Mouse (Mus musculus): Measurements from ENCODE around the gene Cox19. TPM values are rescaled to one million over a fixed set of nuclear protein-coding genes. Genes with fewer than 3 reads are reported as not detected.
A peak's percentile ranks its signal among the peaks of the same experiment; 100 is the strongest.
"Not testable (repeated sequence)": the region's sequence is repeated elsewhere in the genome, so short reads cannot be mapped to it uniquely, and the experiment has no call there.

Cox19 gene
- 10 to 100 TPM; 49.9 to 52.2 TPM for polyA plus RNA-seq (2017; shearing (Covaris generic))

DNA sequence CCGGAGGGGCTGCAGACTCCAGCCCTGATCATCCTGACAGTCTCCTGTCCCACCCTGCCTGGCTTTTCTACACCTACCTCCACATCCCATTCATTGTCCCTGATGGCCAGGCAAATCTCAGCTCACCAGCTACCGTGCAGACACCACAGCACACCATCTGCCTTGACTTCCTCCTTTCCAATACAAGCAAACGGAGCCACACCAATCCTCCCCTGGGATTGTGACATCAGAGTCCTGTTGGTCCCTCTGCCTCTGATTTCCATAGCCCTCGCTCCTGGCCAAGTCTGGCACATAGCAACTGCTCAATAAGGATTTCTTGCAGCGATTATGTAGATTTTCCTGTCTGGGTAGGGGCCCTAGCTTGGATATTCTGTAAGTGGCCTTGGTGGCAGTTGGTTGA, at the start of gene Cox19:
Gene Cox19, minus strand, starts transcription at position 285 of the 400 bp plus-strand sequence.
- ATAC-seq: no peak

DNA sequence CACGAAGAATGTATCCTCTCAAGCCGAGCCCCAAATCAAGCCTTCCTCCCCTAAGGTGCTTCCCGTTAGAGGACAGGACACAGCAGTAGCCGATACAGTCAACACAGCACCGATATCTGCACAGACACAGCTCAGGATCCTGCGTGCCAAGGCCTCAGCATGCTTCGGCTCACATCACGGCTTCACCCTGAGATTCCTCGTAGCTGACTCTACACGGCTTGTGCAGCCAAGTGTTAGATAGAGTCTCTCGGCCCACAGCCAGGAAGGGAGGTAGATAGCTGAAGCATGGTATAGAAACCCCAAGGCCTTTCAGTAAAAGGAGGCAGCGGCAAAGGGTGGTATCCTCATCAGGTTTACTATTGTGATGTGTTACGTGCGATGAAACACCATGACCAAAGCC, 48.8 kb upstream of the Cox19 start:
- ATAC-seq: no peak

DNA sequence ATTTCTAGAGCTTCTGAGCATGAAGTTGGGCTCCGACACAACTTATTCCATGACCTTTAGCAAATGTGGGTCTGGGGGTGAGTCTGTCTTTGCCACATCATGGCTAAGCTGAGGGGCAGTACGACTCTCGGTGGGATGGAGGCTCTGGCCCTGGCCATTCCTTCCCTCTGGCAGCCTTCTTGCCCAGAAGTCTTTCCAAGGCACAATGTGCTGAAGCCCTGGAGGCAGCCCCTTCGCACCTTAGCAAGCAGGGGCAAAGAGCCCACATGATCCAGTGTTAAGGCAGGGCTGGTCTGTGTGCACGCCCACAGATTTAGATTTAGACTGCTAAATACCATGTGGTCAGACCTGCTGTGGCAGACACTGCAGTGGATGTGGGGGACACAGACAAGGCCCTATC, 47.6 kb upstream of the Cox19 start:
- ATAC-seq: no peak

DNA sequence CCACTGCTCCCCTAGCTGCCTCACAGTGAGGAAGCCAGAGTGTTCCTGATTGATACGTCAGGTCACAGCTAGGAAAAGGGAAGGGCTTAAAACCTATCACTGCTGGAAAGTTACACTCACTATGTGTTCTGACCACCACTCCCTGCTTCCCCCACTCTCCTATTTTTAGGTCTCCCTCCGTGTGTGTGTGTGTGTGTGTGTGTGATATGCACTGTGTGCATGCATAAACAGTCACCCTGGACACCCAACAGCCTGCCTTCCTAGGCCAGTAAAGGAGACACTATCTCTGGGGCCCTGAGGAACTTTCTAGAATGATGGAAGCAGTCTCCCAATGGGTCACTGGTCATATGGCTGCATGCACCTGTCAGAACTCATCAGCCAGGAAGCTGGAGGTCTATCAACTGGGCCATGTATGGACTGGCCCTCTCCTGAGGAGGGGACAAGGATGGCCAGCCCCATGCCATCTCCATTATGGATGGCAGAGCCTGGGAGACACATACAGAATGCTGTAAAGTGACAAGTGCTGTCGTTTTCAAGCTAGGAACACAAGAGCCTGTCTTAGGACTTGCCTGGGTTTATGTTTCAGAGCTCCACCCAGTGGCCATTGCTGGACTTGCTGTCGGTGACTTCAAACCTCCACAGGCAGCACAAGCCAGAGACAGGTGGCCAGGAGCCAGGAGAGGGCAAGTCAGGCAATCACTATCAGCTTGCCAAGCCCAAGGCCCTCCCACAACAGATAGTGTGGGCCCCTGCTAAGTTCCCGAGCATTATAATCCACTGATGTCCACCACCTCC, 46.9 kb upstream of the Cox19 start:
- ATAC-seq: peak; percentile 90

DNA sequence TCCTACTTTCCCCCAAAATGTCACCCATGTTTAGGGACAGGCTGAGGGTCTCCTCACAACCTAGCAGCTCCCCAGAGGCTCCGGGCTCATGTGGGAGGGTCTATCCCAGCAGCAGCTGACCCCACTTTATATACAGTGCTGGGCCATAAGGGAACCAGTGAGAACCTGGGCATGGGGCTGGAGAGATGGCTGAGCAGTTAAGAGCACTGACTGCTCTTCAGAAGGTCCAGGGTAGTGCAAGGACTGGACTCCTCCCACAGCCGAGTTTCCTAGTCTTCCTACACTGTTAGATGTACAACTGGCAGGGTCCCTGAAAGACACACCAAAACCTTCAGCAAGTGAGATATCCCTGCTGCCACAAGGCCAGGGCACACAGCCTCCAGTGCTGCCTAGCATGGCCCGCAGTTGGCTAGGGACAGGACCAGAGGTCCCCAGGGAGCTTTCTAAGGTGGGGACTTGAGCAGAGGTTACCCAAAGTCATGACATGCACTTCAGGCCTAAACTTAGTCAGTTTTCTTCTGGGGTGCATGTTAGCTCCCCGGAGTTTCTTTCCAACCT, 46.2 kb upstream of the Cox19 start:
- ATAC-seq: no peak

DNA sequence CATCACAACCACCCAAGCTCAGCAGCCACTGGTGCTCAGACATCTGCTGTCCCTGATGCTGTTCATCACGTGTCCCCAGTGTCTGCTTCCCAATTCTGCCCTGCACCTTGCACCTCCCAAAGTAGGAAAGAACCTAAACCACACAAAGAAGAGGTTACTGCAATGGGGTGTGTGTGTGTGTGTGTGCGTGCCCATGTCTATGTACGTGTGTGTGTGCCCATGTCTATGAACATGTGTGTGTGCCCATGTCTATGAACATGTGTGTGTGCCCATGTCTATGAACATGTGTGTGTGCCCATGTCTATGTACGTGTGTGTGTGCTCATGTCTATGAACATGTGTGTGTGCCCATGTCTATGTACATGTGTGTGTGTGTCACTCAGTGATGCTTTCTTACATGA, 44.3 kb upstream of the Cox19 start:
- no peak for ATAC-seq

DNA sequence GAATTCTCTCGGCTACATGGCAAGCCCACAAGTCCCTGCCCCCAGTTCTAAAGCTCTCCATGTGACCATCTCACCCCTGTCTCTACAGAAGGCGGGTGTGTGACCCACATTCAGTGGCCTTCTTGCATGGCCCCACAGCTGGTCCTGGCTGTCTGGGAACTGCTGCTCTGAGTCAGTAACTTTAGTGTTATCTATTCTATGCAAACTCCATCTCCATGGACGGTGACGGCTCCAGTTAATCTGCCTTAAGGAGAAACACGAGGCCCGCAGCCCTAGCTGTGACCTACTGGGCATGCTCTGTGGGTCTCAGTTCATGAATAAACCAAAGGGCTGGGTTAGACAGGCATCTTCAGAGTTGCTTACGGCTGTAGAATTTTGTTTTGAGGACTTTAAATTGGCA, 43.2 kb upstream of the Cox19 start:
- ATAC-seq: no peak

DNA sequence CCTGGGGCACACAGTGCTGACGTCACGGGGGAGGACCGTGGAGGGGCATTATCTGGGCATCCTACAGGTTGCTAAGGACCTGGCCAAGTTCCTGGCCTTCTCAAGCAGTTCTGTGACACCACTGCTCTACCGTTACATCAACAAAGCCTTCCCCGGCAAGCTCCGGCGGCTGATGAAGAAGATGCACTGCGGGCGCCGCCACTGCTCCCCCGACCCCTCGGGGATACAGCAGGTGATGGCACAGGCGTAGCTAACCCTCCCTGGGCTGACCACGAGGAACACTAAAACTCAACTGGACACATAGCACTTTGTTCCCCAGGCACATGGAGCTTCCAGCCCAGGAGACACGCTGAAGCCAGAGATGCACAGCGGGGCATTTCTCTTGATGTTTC, 42.0 kb upstream of the Cox19 start:
- ATAC-seq: no peak

DNA sequence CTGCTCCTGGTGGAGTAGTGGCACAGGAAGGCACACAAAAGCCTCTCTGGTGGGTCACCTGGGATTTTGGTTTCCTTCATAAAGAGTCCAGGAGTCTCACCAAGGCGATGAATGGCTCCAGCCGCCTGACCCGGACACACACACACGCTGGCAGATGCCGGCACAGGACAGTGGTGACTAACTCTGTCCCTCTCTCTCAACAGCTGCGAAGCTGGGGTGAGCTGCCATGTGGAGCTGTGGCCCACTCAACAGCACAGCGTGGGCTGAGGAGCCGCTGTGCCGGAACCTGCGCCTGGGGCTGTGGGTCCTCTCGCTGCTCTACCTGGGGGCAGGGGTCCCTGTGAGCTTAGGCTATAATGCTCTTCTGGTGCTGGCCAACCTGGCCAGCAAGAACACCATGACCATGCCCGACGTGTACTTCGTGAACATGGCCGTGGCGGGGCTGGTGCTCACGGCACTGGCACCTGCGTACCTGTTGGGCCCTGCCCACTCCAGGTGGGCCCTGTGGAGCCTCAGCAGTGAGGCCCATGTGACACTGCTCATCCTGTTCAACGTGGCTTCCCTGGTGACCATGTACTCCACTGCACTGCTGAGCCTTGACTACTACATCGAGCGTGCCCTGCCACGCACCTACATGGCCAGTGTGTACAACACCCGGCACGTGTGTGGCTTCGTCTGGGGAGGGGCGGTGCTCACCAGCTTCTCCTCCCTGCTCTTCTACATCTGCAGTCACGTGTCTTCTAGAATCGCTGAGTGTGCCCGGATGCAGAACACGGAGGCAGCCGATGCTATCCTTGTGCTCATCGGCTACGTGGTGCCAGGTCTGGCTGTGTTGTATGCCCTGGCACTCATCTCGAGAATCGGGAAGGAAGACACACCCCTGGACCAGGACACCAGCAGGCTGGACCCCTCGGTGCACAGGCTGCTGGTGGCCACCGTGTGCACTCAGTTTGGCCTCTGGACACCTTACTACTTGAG, 41.3 kb upstream of the Cox19 start:
- no peak for ATAC-seq

DNA sequence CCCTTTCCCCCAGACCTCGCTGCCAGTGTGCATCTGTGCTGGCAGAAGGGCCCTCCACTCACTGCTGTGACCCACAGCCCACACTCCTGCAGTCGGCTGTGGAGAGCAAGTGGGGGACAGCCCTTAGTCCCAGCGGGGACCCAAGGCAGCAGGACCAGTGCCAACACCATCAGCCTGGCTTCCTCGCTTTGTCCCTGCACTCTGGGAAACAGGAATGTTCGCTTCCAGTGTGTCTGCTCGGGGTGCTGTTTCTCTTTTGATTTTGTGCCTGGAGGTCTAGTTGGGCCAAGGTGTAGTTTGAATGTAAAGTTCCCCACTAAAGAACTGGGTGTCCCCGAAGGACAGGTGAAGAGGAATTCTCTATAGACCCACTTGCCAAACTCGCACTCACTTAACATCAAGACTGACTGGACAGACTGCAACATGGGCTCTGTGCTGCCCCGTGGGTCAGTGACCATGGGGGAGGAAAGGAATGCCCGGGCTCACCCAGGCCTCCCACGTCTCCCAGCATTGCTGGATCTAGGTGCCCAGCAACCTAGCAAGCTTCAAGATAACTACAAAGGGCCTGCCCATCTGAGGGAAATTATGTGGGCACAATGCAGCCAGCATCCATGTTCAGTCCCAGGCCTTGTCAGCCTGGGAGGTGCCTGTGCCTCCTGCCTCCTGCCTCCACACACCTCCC, 40.2 kb upstream of the Cox19 start:
- no peak for ATAC-seq

DNA sequence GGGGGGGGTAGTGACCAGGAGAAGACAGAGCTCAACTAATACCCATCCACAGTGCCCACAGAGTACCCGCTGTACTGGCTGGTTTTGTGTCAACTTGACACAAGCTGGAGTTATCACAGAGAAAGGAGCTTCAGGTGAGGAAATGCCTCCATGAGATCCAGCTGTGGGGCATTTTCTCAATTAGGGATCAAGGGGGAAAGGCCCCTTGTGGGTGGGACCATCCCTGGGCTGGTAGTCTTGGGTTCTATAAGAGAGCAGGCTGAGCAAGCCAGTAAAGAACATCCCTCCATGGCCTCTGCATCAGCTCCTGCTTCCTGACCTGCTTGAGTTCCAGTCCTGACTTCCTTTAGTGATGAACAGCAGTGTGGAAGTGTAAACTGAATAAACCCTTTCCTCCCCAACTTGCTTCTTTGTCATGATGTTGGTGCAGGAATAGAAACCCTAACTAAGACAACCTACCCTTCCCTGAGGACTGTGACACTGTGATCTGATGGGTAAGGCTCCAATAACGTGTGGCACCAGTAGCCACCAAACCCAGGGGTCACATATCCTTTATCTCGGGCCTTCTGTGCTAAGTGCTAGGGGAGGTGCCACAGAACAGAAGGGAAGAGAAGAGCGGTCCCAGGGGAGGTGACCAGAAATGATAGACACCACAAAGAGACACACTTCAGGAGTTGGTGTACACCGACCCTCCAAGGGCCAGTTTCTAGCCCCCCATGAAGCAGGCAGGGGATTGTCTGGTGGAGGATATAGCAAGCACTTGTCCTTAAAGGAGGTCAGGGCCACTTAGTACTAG, 39.3 kb upstream of the Cox19 start:
- not testable (repeated sequence) for ATAC-seq

DNA sequence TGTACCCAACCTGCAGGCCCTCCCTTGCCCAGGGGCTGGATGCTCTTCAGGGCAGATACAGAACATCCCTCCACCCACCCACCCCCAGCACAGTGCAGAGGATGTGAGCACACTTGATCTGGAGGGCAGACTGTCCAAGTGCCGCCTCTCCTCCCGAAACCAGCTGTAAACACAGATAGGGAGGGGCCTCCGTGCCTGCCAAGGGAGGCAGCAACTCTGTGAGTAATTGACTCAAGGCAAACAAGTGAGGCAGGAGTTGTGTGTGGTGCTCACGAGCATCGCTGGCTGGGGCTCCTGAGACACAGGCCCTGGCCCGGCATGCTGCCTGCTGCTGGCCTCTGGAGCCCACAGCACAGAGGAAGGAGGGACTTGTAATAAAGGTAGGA, 38.5 kb upstream of the Cox19 start:
- peak; percentile 10 for ATAC-seq

DNA sequence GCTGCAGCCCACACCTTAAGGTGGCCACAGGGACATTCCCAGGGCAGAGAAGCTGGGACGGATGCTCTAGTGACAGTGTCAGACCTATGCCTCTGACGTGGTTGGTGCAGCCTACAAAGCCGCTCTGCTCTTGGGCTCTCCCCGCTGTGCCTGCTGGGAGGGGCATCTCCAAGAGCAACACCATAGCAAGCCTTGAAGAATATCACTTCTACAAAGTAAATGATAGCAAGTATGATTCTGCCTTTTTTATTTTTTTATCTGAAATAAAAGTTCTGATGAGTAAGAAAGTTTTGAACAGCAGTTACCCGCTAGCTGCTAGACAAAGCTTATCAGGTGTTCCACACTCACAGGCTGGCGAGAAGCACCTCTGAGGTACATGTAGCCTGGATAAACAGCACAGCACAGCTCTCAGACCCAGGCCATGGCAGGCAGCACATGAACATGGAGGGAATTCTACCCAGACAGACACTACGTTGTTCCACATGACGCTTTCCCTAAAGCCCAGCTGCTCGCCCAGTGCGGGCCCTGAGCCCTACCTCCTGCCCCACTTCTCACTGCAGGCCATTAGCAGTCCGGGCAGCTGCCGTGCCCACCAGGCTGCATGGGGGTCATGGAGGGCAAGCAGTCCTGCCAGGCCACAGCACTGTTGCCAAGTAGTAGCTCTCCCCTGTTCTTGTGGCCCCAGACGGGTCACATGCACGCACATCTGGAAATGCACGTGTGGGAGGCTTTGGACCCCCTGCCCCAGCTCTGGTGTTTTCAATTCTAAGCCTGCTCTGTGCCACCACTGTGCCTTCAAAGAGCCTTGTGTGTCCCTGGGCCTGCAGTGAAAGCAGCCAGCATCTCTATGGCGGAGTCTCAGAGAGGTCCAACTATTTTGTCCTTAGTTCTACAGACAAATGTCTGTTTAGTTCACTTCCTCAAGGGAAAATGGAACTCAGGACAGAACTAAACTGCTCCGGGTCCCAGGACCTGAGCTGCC, 37.8 kb upstream of the Cox19 start:
- peak; percentile 60 for ATAC-seq

DNA sequence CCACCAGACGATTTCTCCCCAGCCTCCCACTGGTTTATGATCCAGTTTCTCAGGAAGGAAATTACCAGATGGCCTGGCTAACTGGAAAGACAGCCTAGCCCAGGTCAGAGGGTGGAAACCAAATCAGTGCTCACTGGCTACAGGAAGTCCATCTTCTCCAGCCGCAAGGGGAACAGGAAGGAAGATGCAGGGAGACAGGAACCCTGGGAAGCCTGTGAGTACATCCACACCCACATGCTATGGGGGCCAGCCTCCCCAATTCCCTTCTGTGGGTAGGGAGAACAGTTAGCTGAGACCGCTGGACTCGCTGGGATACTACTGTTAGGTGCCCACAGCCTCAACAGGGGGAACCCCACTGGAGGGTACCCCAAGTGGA, 37.0 kb upstream of the Cox19 start:
- no peak for ATAC-seq

DNA sequence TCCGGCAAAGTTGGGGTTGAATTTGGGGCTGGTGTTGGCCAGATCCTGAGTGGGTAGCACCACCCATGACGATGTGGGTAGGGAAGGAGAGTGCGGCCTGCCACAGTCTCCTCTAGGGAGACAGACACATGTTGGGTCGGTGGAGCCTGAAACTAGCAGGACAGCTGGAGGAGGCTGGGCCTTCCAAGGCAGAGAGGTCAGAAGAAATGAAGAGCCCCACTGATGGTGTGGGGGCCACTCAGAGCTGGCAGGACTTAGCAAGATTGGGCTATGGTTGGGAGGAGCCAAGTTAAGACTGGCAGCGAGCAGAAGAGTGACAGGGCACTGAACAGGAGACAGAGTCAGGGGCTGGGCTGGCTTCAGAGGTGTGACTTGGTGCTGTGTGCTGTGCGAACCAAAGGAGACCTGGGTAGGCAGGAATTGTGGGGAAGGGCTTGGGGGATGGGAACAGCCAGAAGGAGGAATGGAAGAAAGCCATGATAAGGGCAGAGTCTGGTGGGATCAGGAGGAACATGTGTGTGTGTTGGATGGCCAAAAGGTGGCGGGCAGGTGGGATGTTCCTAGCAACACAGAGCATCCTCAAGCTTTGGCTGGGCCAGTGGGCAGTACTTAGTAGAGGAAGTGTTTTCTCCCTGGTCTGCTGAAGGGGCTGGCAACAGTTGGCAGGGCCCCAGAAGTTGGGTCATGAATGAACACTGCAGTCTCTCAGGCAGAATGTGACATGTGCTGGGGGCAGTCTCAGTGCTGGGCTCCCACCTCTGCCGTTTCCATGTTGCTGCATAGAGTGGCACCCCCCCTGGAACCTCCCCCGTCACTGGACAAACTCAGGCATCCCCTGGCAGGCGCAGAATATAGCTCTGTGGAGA, 36.3 kb upstream of the Cox19 start:
- ATAC-seq: no peak

DNA sequence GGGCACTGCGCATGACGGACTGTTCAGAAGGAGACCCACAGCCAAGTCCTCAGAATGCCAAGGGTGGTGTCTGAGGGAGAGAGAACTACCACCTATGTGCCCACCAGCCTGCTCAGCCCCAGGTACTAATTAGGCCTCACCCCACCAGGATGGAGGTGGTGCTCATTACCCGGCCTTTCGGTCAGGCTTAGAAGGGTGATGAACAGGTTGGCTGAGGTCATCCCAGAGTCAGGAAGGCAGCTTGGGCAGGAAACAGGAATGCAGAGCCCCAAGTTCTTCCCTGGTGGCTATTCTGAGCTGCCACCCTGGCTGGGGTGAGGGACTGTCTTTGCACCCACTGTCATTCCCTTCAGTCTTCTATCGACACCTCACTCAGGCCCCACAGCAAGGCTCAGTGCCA, 34.8 kb upstream of the Cox19 start:
- ATAC-seq: no peak

DNA sequence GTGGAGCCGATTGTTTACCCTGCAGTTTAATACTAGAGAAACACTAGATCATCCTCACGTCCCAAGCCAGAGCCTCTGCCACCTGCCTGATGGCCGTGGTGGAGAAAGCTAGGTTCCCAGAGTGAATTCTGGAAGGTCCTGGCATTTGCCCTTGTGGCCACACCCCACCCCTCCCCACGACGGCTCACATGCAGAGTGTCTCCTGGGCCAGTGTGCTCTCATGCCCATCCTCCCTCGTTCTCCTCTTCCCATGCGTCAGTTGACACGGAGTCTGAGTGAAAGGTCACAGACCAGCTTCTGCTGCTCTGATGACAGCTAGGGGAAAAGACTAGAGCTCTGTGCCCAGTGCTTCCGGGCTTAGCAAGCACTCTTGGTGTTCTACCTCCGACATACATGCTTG, 33.3 kb upstream of the Cox19 start:
- peak; percentile 30 for ATAC-seq

DNA sequence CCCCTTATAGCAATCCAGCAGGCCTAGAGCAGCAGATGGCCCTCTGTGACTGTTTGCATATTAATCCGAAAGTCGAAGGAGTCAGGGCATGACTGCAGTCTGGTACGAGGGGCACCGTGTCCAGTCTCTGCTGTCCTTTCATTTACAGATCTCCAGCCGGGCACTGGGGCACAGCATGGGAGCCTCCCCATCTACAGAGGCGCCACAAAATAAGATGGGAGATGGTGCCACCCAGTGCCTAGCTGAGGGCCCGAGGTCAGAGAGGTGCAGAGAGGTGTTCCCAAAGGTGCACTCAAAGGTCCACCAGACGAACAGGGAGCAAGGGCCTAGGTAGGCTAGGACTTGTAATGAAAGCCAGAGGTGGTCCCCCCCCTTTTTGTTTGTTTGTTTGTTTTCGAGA, 32.0 kb upstream of the Cox19 start:
- no peak for ATAC-seq

DNA sequence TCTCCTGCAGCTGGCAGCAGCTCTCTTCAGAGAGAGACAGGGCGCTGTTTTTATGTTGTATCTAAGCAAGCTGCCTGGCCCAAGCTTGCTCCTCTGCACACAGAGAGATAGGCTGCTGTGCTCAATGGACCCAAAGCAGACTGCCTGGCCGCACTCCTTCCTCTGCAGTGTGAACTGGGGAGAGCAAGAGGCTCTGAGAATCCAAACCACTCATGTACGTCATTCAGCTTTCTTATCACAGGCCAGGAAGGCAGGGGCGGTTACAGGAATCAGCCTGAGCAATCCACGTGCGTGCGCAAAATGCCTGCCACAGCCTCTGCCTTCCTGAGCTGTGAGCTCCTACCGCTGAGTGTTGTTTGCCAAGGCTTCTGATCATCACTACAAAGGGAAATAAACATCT, 31.5 kb upstream of the Cox19 start:
- peak; percentile 71 for ATAC-seq
